In genomic region chr15:30050851-30051250, GRCm38 (mm10) we compare ENCODE assay signal across 21 mouse cellular contexts.
"Had no signal": no experiment of that assay in that cellular context is flagged by ENCODE, and none has a peak within 500 bp of the region (broad histone marks: within the 10 kb centered on the region; RNA-seq: fewer than 3 reads in every experiment).

No protein-coding gene starts in this region.

- H3K4me1 ChIP-seq: liver, embryonic 13.5 days; lung, embryonic 15.5 days; midbrain, embryonic 12.5 days; neural tube, embryonic 13.5 days had no signal

- H3K4me3 ChIP-seq: layer of hippocampus, adult 2 months; left cerebral cortex, adult 2 months; liver, embryonic 13.5 days; lung, embryonic 15.5 days; midbrain, embryonic 12.5 days; myocyte; neural tube, embryonic 13.5 days had no signal

- ATAC-seq: intestine, embryonic 16.5 days; midbrain, embryonic 16.5 days had no signal

- H3K36me3 ChIP-seq: liver, embryonic 13.5 days; lung, embryonic 15.5 days; midbrain, embryonic 12.5 days; neural tube, embryonic 13.5 days had no signal

- H3K9me3 ChIP-seq: liver, embryonic 13.5 days; lung, embryonic 15.5 days; midbrain, embryonic 12.5 days; neural tube, embryonic 13.5 days had no signal

- H3K9ac ChIP-seq: liver, embryonic 13.5 days; lung, embryonic 15.5 days; midbrain, embryonic 12.5 days; neural tube, embryonic 13.5 days had no signal

- H3K4me2 ChIP-seq: liver, embryonic 13.5 days; lung, embryonic 15.5 days; midbrain, embryonic 12.5 days; neural tube, embryonic 13.5 days had no signal

- DNase-seq: kidney, adult 2 months; kidney, postnatal 25 days; layer of hippocampus, adult 9-11 months; layer of hippocampus, postnatal 36 days; liver, embryonic 13.5 days; right cerebral cortex, adult 18-20 months; right cerebral cortex, postnatal 14 days; right cerebral cortex, postnatal 4 days; thymus, adult 2 months; thymus, postnatal 14 days; thymus, postnatal 4 days had no signal

- H3K27me3 ChIP-seq: liver, embryonic 13.5 days; lung, embryonic 15.5 days; midbrain, embryonic 12.5 days; neural tube, embryonic 13.5 days had no signal

- H3K27ac ChIP-seq: kidney, postnatal 0 days; layer of hippocampus, adult 2 months; left cerebral cortex, adult 2 months; liver, embryonic 13.5 days; lung, embryonic 15.5 days; midbrain, embryonic 12.5 days; neural tube, embryonic 13.5 days; stomach, postnatal 0 days had no signal
